Mouse (Mus musculus) CH12.LX (cell line): ENCODE results near the gene Gm10644. TPM values are rescaled to one million over a fixed set of nuclear protein-coding genes. Genes with fewer than 3 reads are reported as not detected.
A peak's percentile ranks its signal among the peaks of the same experiment; 100 is the strongest.

Experiments used
- DNase-seq: peaks from one replicate; pipeline ENCODE4 v3.0.0-alpha.2; 2013; ENCODE audit errors: extremely low read depth
- H3K27ac ChIP-seq: 2 replicates; pipeline ENCODE4 v1.5.1; 2012; ENCODE audit warnings: low read depth, mild to moderate bottlenecking, control low read depth, moderate library complexity; ENCODE audit not compliant: insufficient read depth
- H3K27me3 ChIP-seq: replicated peaks from 2 replicates; pipeline ENCODE3; 2012; ENCODE audit warnings: inconsistent platforms
- H3K36me3 ChIP-seq, 2 experiments: replicated peaks in 1 of 2; 2 replicates each; pipeline versions ENCODE3 to v1.6.1; 2012; ENCODE audit warnings: inconsistent platforms in 1 of 2, low read length in 1 of 2, mild to moderate bottlenecking in 1 of 2, mixed read lengths in 1 of 2, moderate library complexity in 1 of 2; ENCODE audit not compliant: control insufficient read depth in 1 of 2, insufficient read depth in 1 of 2
- H3K4me1 ChIP-seq, 2 experiments: 2 replicates each; pipeline ENCODE4 v1.6.1; 2012; ENCODE audit warnings: inconsistent platforms in 1 of 2, moderate library complexity in 1 of 2; ENCODE audit not compliant: insufficient read depth in 2 of 2, control insufficient read depth in 1 of 2
- H3K4me2 ChIP-seq: 2 replicates; pipeline ENCODE4 v1.6.1; 2012; ENCODE audit warnings: low read depth, mild to moderate bottlenecking, control low read depth; ENCODE audit not compliant: poor library complexity, insufficient read depth, severe bottlenecking
- H3K4me3 ChIP-seq, 3 experiments: fragments of 150-350 bp in 1 of 3; sonication (generic) in 1 of 3; replicated peaks in 1 of 3; 2 replicates each; pipeline versions ENCODE3 to v1.5.1; 2011 to 2012; ENCODE audit warnings: low read depth in 2 of 3, low read length in 2 of 3, mild to moderate bottlenecking in 2 of 3, moderate library complexity in 2 of 3, control low read depth in 1 of 3, improper control_type of control experiment in 1 of 3, inconsistent platforms in 1 of 3, mixed read lengths in 1 of 3; ENCODE audit not compliant: poor library complexity in 1 of 3
- H3K79me2 ChIP-seq: replicated peaks from 2 replicates; pipeline ENCODE4 v1.6.1; 2012; ENCODE audit warnings: mild to moderate bottlenecking, moderate library complexity; ENCODE audit not compliant: control insufficient read depth, poor library complexity, insufficient read depth, severe bottlenecking; ENCODE audit errors: extremely low read depth
- H3K9ac ChIP-seq: 2 replicates; pipeline ENCODE4 v1.6.1; 2012; ENCODE audit warnings: low read depth, mild to moderate bottlenecking, control low read depth, moderate library complexity; ENCODE audit not compliant: insufficient read depth
- H3K9me3 ChIP-seq: replicated peaks from 2 replicates; pipeline ENCODE3; 2012; ENCODE audit warnings: low read length, inconsistent platforms, mixed read lengths
- CHD1 ChIP-seq: IDR thresholded peaks from 2 replicates; pipeline ENCODE4 v1.6.1; 2012; ENCODE audit warnings: low read depth, low read length, improper control_type of control experiment, inconsistent platforms
- CHD2 ChIP-seq: IDR thresholded peaks from 2 replicates; pipeline ENCODE4 v1.6.1; 2011; ENCODE audit warnings: low read length, improper control_type of control experiment
- E2F4 ChIP-seq: IDR thresholded peaks from 2 replicates; pipeline ENCODE4 v1.6.1; 2011; ENCODE audit warnings: low read depth, low read length, improper control_type of control experiment; ENCODE audit not compliant: insufficient replicate concordance
- ELF1 ChIP-seq: IDR thresholded peaks from 2 replicates; pipeline ENCODE4 v1.6.1; 2014; ENCODE audit warnings: low read depth, mild to moderate bottlenecking, inconsistent platforms, low read length, improper control_type of control experiment
- GABPA ChIP-seq: IDR thresholded peaks from 2 replicates; pipeline ENCODE4 v1.6.1; 2012; ENCODE audit warnings: low read depth, low read length, improper control_type of control experiment, inconsistent platforms; ENCODE audit not compliant: insufficient replicate concordance
- HCFC1 ChIP-seq: IDR thresholded peaks from 2 replicates; pipeline ENCODE4 v1.6.1; 2012; ENCODE audit warnings: low read depth, mild to moderate bottlenecking, inconsistent platforms, low read length, improper control_type of control experiment
- IRF4 ChIP-seq: IDR thresholded peaks from 2 replicates; pipeline ENCODE4 v1.6.1; 2014; ENCODE audit warnings: low read depth, mild to moderate bottlenecking, inconsistent platforms, low read length, improper control_type of control experiment
- JUND ChIP-seq: conservative IDR thresholded peaks from 2 replicates; pipeline ENCODE4 v1.6.1; 2011; ENCODE audit warnings: low read depth, low read length, improper control_type of control experiment
- MAX ChIP-seq: IDR thresholded peaks from 2 replicates; pipeline ENCODE4 v1.6.1; 2011; ENCODE audit warnings: low read length, improper control_type of control experiment
- MEF2A ChIP-seq: IDR thresholded peaks from 2 replicates; pipeline ENCODE4 v1.6.1; 2014; ENCODE audit warnings: low read depth, mild to moderate bottlenecking, inconsistent platforms, low read length, improper control_type of control experiment, borderline replicate concordance
- MXI1 ChIP-seq: IDR thresholded peaks from 2 replicates; pipeline ENCODE4 v1.6.1; 2011; ENCODE audit warnings: mild to moderate bottlenecking, low read depth, low read length, improper control_type of control experiment
- MYC ChIP-seq: IDR thresholded peaks from 2 replicates; pipeline ENCODE4 v1.6.1; 2011; ENCODE audit warnings: low read depth, mild to moderate bottlenecking, improper control_type of control experiment, low read length
- NRF1 ChIP-seq: IDR thresholded peaks from 2 replicates; pipeline ENCODE4 v1.6.1; 2014; ENCODE audit warnings: low read depth, mild to moderate bottlenecking, inconsistent platforms, low read length, improper control_type of control experiment, moderate library complexity
- PAX5 ChIP-seq: IDR thresholded peaks from 2 replicates; pipeline ENCODE4 v1.6.1; 2012; ENCODE audit warnings: low read length, inconsistent platforms, mixed read lengths
- POLR2A ChIP-seq: IDR thresholded peaks from 2 replicates; pipeline ENCODE4 v1.6.1; 2011; ENCODE audit warnings: low read depth, mild to moderate bottlenecking, improper control_type of control experiment, low read length
- RCOR1 ChIP-seq: conservative IDR thresholded peaks from 2 replicates; pipeline ENCODE4 v1.6.1; 2012; ENCODE audit warnings: low read depth, mild to moderate bottlenecking, inconsistent platforms, low read length, improper control_type of control experiment
- SIN3A ChIP-seq: IDR thresholded peaks from 2 replicates; pipeline ENCODE4 v1.6.1; 2012; ENCODE audit warnings: low read length, improper control_type of control experiment, inconsistent platforms
- TBP ChIP-seq: conservative IDR thresholded peaks from 2 replicates; pipeline ENCODE4 v1.6.1; 2011; ENCODE audit warnings: low read depth, low read length, improper control_type of control experiment
- TCF12 ChIP-seq: IDR thresholded peaks from 2 replicates; pipeline ENCODE4 v1.6.1; 2014; ENCODE audit warnings: low read depth, mild to moderate bottlenecking, inconsistent platforms, low read length, improper control_type of control experiment
- USF1 ChIP-seq: IDR thresholded peaks from 2 replicates; pipeline ENCODE4 v1.6.1; 2014; ENCODE audit warnings: low read depth, mild to moderate bottlenecking, inconsistent platforms, low read length, improper control_type of control experiment
- ZC3H11A ChIP-seq: IDR thresholded peaks from 2 replicates; pipeline ENCODE4 v1.6.1; 2012; ENCODE audit warnings: low read depth, mild to moderate bottlenecking, inconsistent platforms, low read length, improper control_type of control experiment
- ZNF384 ChIP-seq: IDR thresholded peaks from 2 replicates; pipeline ENCODE4 v1.6.1; 2012; ENCODE audit warnings: low read depth, low read length, improper control_type of control experiment, inconsistent platforms
- dilution Hi-C: fragments of 300-500 bp; cut with MboI; formaldehyde crosslinking; loops from 2 replicates; pipeline ENCODE4 v1.14.3; 2020; ENCODE audit warnings: low sequenced_read_pairs; ENCODE audit not compliant: extremely low pct_unique_long_range_greater_than_20kb, extremely low pct_ligation_motif_present
- in situ Hi-C: fragments of 300-500 bp; cut with MboI; formaldehyde crosslinking; loops from 3 replicates; pipeline ENCODE4 v1.14.3; 2019; ENCODE audit warnings: low sequenced_read_pairs, low pct_ligation_motif_present, low pct_unique_long_range_greater_than_20kb, mixed read lengths
- polyA plus RNA-seq: library from polyadenylated mRNA; unstranded; fragments of >175 nt; gene quantifications from 2 replicates; pipeline ENCODE4 v1.2.1, GENCODE M21; 2012; ENCODE audit warnings: low read depth; ENCODE audit not compliant: insufficient read length
- total RNA-seq, 2 experiments: library from RNA; depleted of rRNA; stranded (reverse); fragments of 300-350 nt in 1 of 2; fragments of >200 nt in 1 of 2; gene quantifications; 2 replicates each; pipeline ENCODE4 v1.2.3; 2012 to 2014

Gm10644 gene
- total and polyA plus RNA-seq, 3 experiments = 0.44 to 1.7 (median 0.58) TPM

DNA sequence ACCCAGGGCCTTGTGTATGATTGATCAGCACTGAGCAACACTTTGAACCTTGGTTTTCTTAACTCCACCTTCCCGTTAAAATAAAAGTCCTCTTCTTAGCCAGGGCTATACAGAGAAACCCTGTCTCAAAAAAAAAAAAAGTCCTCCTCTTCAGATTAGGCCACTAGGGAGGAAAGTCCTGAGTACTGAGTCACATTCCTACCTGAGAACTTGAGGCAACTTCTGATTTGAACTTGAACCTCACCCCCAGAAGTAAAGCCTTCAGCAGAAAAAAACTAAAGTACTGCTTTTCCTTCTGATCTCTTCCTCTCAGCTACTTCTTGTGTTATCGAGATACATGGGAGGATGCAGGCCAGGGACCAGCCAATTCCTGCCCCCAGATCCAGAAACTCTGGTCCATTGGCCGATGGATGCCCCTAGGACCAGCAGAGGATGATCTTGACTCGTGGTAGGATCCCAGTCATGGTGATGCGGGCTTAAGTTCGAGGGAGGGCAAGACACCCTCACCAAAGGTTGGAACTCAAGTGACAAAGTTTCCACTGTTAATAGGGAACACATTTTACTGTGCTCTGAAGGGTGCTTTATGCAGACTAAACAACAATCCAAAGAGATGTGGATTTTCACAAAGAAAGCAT lies 48.7 kb upstream of the Gm10644 start:
- Histone ChIP-seq H3K27me3 (no peaks in the 10 kb centered on the region), H3K79me2 (peaks cover 3% of the 10 kb centered on the region; the same call in 1 of the 2 replicates), H3K4me3 (peak overlapping the region; percentile 55 to 58 (median 55)), H3K9me3 (no peaks in the 10 kb centered on the region), H3K36me3 (peaks cover 14 to 43% of the 10 kb centered on the region in 2 experiments), H3K4me1 (peaks cover 18 to 36% of the 10 kb centered on the region in 2 experiments), H3K9ac (peak overlapping the region; percentile 45), H3K27ac (0 out of 2 replicates have a peak overlapping the region, but pooled peaks have one; percentile 13), H3K4me2 (peak overlapping the region; percentile 21)
- dilution Hi-C loops = no loop called here
- TF ChIP-seq MAX (no peak), PAX5 (no peak), ZNF384 (peak; percentile 59), ELF1 (no peak), JUND (no peak), E2F4 (no peak)
- in situ Hi-C loops = no loop called here
- no peak for DNase-seq

DNA sequence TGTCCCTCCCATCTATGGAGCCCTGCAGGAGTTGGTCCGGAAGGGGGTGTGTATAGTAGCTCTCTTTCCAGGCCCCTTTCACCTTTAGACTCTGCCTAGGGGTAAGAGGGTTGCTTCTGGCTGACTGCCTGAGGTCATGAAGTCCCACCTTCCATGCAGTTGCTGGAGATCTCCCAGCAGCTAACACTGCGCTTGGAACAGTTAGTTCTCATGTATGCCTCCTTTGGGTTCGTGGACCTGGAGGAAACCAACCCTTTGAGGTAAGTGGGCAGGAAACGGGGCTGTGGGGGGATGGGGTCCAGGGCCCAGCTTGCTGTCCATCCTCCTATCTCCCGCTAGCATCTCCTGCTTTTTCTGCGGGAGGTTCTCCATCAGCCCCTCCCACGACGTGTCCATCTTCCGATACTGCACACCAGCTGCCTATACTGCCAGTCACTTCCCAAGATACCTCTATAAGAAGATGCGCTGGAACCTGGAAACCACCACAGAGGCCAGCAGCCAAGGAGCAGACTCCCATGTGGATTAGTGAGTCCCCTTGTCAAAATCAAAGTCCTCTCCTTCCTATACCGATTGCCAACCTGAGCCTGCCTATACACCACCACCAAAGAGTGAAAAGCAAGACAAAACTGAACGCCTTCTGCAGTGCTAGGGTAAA lies 48.1 kb upstream of the Gm10644 start:
- Histone ChIP-seq H3K4me3 (no peak overlapping the region), H3K27ac (no peak overlapping the region), H3K4me1 (peaks cover 18 to 38% of the 10 kb centered on the region in 2 experiments), H3K27me3 (no peaks in the 10 kb centered on the region), H3K36me3 (peaks cover 14 to 43% of the 10 kb centered on the region in 2 experiments), H3K79me2 (peaks cover 3% of the 10 kb centered on the region; the same call in 1 of the 2 replicates), H3K4me2 (no peak overlapping the region), H3K9ac (no peak overlapping the region), H3K9me3 (no peaks in the 10 kb centered on the region)
- in situ Hi-C loops (no loop called here), dilution Hi-C loops (no loop called here)
- no peak for TF ChIP-seq MYC
- no peak for TF ChIP-seq USF1
- no peak for TF ChIP-seq POLR2A
- DNase-seq = no peak

DNA sequence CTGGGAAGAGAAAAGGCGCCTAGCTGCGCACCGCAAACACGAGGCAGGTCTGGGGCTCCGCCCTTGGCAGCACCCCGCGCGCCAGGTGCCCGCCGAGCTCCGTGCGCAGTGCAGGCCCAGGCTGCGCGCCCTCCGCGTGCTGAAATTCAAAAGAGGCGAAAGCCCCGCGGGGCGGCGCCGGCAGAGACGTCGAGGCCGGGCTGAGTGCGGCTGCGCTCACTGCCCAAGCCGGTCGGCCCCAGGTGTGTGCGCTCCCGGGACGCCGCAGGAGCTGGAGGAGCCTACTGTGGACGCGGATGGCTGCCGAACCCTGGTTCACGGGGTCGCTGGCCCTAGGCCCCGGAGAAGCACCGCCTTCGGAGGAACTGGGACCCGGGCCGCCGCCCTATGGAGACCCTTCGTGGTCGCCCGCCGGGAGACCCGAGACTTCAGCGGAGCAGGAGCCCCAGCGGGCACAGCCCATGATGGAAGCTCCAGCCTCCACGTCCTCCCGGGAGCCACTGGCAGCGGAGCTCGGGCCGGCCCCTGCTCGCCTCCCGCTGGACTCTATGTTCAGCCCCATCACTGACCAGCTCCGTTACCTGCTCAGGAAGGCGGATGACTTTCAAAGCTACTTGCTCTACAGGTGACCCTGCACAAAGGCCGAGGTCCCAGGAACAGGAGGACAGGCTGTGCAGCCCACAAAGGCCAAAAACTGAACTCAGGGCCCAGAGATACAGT lies 46.4 kb upstream of the Gm10644 start, which contains the start of gene 1700067K01Rik:
1700067K01Rik (plus strand) TSS at position 222 of the 720 bp plus-strand sequence.
- dilution Hi-C loops = no loop called here
- H3K4me2 ChIP-seq = no peak within 1 kb of the TSS
- no peaks in the 10 kb centered on the region for H3K27me3 ChIP-seq
- H3K36me3 ChIP-seq = peaks cover 14 to 43% of the 10 kb centered on the region in 2 experiments
- no peak within 1 kb of the TSS for H3K9ac ChIP-seq
- TF ChIP-seq MXI1 (no peak), POLR2A (no peak), TCF12 (no peak), MEF2A (no peak), GABPA (no peak), IRF4 (no peak), TBP (no peak), CHD2 (no peak), ELF1 (no peak), NRF1 (no peak), SIN3A (no peak), RCOR1 (no peak), CHD1 (no peak), JUND (no peak), ZC3H11A (no peak), HCFC1 (no peak)
- TF ChIP-seq, all 38 proteins: peak for 0
- H3K4me3 ChIP-seq = no peak within 1 kb of the TSS
- peaks cover 18 to 40% of the 10 kb centered on the region in 2 experiments for H3K4me1 ChIP-seq
- H3K79me2 ChIP-seq = peaks cover 3% of the 10 kb centered on the region; the same call in 1 of the 2 replicates
- DNase-seq = no peak
- H3K27ac ChIP-seq = no peak within 1 kb of the TSS
- in situ Hi-C loops = no loop called here
- H3K9me3 ChIP-seq = no peaks in the 10 kb centered on the region
